Mouse (Mus musculus): ENCODE results near the gene Prkag1. TPM values are rescaled to one million over a fixed set of nuclear protein-coding genes. Genes with fewer than 3 reads are reported as not detected.
"Not testable (repeated sequence)": the region's sequence is repeated elsewhere in the genome, so short reads cannot be mapped to it uniquely, and the experiment has no call there.

Gene Prkag1
- total RNA-seq, 2 experiments from 2014 or later = 61.2 to 87.4 TPM

DNA sequence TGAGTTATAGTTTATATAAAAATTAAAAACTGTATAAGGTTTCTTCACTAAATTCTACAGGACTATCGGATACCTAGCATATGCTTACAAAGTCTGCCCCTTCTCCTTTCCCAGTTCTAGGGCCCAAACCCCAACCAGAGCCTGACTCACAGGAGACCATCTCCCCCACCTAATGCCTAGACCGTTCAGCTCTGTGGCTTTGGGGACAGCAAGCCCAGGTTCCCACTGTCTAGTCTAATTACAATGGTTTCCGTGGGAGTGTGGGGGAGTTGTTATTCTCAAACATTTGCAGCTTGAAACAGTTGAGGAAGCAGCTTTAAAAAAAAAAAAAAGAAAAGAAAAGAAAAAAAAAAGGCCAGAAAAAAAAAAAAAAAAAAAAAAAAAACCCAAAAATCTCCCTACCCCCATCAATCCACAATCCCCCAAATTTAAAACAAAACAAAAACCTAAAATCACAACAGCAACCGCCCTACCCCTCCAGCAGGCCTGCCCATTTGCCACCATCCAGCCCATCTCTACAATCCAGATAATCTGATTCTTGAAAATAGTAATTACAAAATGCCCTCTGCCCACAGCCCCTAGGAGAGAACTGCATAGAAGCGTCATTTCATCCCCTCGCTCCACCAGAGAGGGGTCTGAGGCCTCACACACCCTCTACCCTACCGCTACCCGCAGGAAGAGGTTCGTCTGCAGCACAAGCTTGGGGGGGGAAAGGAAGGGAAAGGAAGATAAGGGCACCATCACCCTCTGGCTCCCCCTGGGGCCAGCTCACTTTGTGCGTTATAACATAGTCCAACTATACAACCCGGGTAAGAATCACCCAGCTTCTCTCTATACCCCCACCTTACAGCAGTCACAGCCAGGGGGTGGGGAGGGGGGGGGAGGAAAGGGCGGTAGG lies 1.1 kb upstream of the Prkag1 start:
- ATAC-seq (replicated peaks; ENCODE audit: low FRiP score, poor library complexity, severe bottlenecking) = no peak

DNA sequence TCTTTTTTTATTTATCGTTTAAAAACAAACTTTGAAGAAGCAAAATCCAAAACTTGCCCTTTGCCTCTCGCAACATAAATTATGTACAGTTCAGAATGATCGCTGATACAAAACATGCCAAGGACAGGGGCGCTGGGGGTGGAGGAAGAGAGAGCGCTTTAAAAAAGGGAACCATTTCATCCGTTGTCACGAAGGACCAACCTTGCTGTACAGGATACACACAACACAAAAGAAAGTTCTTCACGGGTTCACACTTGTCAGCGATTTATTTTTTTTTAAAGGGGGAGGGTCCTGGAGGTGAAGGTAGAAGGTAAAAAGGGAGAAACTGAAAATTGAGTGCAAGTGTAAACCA lies 339 bp upstream of the Prkag1 start:
- peak; percentile 7; the same call in 1 of the 2 replicates for ATAC-seq (replicated peaks; ENCODE audit: low FRiP score, poor library complexity, severe bottlenecking)

DNA sequence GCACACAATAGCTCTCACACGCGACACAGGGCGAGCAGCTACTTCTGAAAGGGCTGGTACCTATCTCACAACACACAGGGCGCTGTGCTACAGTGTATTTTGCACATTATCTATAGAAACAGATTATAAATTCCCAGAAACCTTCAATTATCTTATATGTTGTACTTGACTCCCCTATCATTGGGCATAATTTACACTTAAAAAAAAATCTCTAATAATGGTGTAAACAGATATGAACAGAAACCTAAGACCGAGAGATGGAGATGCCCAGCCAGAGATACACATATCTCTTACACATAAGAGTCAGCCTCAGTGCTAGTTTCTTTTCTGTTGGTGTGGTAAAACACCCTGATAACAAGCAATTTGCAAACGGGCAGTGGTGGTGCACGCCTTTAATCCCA lies 3.7 kb downstream of the Prkag1 start:
- ATAC-seq (replicated peaks; ENCODE audit: low FRiP score, poor library complexity, severe bottlenecking) = peak; percentile 28

- no peak for ATAC-seq (replicated peaks; ENCODE audit: low FRiP score, poor library complexity, severe bottlenecking)
Measured at GRCm38 (mm10) chr15:98823434-98823833, 7.9 kb downstream of the Prkag1 start.

- ATAC-seq (replicated peaks; ENCODE audit: low FRiP score, poor library complexity, severe bottlenecking) = no peak
Measured at GRCm38 (mm10) chr15:98822147-98822546, 9.2 kb downstream of the Prkag1 start.

DNA sequence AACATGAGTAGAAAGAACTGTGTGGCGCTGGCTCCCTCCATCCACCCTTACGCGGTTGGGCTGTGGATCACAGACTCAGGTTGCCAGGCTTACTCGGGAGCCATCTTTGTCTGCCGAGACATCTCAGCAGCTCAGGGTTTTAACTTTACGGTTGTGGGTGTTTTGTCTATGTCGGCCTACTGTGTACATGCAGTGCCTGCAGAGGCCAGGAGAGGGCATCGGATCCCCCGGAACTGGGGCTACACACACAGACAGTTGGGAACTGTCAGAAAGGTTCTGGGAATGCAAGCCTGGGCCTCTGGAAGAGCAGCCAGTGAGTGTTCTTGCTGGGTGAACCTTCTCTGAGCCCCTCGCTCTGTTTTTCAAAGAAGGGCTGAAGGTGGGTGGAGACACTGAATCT lies 9.9 kb downstream of the Prkag1 start:
- peak; percentile 80 for ATAC-seq (replicated peaks; ENCODE audit: low FRiP score, poor library complexity, severe bottlenecking)

GRCm38 (mm10) chr15:98820937-98821336 lies 10.4 kb downstream of the Prkag1 start:
- no peak for ATAC-seq (replicated peaks; ENCODE audit: low FRiP score, poor library complexity, severe bottlenecking)

DNA sequence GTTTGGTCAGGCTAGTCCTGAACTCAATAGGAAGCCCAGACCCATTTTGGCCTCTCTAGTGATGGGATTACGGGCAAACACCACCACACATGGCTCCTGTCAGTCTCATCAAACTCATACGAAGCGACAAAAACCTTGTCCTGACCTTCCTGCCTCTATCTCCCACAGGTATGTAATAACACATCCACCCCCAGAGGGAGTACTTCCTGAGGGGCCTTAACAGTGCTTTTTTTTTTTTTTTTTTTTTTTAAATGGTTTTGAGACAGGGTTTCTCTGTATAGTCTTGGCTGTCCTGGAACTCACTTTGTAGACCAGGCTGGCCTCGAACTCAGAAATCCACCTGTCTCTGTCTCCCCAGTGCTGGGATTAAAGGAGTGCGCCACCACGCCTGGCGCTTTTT lies 13.2 kb downstream of the Prkag1 start:
- no peak for ATAC-seq (replicated peaks; ENCODE audit: low FRiP score, poor library complexity, severe bottlenecking)

DNA sequence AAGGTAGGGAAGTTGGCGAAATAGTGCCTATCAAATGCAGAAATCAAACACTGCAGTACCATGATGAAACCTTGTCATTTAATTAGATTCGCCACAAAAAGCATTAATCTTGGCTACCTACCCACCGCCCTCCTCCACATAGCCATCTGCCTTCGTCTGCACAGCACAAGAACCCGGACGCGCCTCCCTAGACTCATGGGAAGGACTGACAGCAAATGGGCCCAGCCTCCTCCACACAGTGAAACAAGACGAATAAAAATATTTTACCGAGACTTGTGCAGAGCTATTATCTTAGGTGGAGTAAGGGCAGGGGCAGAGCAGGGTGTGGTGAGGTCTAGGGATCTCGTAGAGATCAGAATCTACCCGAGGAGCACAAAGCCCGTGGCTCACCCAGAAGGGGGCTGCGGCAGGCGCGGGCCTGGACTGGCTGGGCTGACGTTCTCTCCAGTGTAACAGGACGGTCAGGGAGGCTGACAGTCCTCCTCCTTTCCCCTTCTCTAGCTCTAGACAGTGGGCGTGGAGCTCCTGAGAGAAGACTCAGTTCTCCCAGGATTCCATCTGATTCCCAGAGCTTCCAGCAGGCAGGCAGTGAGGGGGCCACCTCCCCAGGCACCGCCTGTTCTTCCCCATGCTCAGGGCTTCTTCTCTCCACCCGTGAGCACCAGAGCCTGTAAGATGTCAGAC lies 18.4 kb downstream of the Prkag1 start:
- ATAC-seq (replicated peaks; ENCODE audit: low FRiP score, poor library complexity, severe bottlenecking) = no peak

DNA sequence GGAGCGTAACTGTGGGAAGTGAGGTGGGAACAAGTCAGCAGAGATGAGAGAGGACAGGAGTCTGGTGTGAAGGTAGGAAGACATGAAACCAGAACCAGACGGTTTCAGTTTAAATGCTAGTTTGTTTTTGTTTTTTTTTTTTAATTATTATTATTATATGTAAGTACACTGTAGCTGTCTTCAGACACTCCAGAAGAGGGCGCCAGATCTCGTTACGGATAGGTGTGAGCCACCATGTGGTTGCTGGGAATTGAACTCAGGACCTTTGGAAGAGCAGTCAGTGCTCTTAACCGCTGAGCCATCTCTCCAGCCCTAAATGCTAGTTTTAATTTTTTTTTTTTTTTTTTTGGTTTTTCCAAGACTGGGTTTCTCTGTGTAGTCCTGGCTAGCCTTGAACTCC lies 21.1 kb downstream of the Prkag1 start:
- not testable (repeated sequence) for ATAC-seq (replicated peaks; ENCODE audit: low FRiP score, poor library complexity, severe bottlenecking)

DNA sequence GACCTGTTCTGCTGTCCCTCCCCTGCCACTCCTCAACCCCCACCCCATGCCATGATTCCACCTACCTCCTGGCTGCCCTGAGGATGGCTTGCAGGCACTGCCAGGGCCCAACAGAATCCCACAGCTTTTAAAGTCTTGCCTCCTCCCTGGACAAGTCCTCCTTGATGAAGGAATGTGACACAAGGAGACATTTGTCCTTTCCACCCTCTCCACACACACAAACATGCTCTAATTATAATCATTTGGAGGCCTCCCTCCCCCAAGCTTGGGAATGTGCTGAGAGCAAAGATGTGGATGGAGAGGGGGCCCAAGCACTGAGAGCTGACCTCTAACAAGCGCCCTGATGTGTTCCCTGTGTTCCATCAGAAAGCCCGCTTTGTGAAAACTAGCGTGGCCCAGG lies 21.9 kb downstream of the Prkag1 start, which contains the start of gene Ddn:
TSS of gene Ddn (minus strand) at position 101 of the 400 bp plus-strand sequence.
- no peak for ATAC-seq (replicated peaks; ENCODE audit: low FRiP score, poor library complexity, severe bottlenecking)

- no peak for ATAC-seq (replicated peaks; ENCODE audit: low FRiP score, poor library complexity, severe bottlenecking)
Measured at GRCm38 (mm10) chr15:98808651-98809134, 22.6 kb downstream of the Prkag1 start.

DNA sequence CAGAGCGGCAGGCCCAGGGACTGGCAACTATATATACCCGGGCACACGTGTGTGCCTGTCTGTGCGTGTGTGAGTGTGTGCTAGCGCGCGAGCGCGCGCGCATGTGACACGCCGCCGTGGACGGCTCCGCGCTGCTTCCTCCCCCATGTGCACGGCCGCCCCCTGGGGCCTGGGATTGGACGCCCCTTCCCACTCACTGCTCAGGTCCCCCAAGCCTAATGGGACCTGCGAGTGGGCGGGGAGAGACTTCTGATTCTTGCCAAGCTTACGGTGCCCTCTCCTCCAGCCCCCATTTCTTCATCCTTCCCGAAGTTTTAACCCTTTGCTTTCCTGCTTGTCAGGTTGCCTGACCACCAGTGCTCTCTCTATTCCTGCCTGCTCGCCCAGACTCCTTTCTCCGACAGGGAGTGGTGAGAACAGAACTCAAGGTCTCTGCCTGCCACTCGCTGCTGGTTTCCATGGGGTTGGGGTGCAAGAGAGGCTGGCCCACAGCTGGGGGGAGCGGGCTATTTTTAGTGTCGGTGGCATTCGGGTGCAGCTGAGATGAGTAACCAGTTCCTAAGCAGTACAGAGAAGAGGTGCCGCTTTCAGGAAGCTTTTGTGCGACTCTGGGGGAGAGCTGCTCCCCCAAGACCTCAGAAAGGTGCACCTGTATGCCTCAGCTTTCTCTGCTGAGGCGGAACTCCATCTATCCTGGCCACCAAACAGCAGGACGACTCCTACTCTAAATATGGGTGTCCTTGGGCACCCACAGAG lies 23.2 kb downstream of the Prkag1 start:
- no peak for ATAC-seq (replicated peaks; ENCODE audit: low FRiP score, poor library complexity, severe bottlenecking)

DNA sequence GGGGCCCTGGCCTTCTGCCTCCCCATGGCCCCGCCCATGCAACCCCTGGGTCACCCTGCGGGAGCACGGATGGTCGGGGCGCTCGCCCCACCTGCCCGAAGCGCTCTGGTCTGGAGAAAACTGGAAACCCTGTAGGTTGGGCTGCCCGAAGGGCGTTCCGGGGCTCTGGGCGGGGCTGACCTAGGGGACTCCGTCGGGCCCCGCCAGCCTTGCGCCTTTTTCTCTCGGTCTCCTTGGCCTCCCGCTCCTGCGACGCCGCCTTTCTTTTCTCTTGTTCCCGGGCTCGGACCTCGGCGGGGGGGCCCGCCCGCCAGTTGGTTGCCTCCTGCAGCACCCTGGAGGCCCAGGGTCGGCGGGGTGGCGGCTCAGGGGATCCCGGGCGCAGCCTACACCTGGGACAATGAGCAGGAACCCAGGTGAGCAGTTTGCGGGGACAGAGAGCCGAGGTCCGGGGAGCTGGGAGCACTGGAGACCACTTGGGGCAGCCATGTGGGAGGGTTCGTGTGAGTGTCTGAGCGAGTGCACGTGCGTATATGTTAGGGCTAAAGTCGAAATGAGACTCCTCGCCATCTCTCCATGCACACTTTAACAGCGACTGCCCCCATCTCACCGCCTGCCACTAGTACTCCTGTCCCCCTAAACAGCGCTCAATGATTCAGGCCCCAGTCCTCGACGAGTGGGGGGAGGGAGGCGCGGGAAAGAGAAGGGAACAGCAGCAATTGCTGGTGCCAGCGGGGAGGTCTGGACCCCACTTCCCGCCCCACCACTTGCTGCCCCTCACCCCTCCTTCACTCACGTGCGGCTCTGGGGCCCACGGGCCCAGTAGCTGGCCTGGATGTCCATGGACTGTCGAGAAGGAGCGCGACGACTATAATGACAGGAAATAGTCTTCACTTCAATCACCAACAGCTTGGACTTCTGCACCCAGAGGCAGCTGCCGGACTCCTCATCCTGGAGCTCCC lies 24.2 kb downstream of the Prkag1 start:
- ATAC-seq (replicated peaks; ENCODE audit: low FRiP score, poor library complexity, severe bottlenecking) = no peak

DNA sequence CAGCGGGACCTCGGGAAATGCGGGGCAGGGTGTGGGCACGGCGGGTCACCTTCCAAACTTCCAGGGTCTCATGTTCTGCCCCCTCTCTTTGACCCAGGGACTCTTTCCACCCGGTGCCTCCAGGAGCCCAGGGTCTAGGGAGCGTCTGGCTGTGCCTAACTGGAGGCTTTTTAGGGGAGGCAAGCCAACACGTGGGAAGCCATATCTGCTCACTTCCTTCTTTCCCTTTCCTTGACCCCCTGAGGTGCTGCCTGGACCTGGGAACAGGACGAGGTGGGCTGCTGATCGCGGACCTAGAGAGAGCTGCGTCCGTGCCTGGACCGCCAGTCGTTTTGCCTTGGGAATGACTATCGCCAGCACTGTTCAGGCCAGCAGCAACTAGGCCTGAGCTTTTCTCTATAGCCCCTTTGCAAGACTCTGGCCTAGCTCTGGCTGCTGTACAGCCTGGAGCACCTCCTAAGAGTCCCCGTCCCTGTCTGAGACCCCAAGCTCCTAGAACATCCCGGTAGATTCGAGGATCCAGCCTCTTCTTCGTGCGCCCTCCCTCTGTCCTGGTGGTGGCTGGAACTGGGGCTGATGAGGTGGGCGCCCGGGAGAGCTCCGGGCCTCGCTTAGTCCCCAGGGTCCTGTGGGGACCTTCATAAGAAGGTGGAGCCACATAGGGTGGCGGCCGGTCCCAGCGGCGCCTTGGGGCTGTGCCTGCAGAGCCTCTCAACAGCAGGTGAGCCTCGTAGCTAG lies 25.1 kb downstream of the Prkag1 start:
- no peak for ATAC-seq (replicated peaks; ENCODE audit: low FRiP score, poor library complexity, severe bottlenecking)

DNA sequence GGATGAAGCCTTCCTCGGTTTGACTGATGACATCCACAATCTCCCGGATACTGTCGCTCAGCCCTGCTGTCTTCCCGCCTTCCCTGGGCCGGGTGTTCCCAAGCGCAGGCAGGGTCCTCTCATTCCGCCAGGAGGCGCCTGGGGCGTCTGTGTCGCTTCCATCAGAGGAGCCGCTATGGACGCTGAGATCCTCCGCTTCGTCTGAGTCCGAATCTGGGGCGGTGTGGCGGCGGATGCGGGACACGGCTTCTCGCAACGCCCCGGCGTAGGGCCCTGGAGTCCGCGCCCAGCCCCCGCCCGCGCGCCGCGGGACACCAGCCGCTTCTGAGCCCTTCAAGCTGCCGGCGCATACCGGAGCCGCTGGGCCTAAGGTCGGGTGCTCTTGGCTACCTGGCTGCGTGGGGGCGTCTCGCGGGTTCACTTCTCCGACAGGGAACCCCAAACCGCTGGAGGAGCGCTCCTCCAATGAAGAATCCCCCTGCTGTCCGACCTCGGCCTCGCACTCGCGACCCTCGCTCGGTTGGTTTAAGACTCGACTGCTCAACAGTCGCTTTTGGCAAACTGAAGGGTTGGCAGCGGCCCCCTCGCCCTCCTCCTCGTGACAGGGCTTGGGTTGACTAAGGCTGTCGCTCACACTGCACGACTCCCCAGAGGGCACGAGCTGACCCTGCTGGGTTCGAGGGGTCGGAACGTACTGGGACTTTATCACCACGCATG lies 25.8 kb downstream of the Prkag1 start:
- ATAC-seq (replicated peaks; ENCODE audit: low FRiP score, poor library complexity, severe bottlenecking) = no peak

DNA sequence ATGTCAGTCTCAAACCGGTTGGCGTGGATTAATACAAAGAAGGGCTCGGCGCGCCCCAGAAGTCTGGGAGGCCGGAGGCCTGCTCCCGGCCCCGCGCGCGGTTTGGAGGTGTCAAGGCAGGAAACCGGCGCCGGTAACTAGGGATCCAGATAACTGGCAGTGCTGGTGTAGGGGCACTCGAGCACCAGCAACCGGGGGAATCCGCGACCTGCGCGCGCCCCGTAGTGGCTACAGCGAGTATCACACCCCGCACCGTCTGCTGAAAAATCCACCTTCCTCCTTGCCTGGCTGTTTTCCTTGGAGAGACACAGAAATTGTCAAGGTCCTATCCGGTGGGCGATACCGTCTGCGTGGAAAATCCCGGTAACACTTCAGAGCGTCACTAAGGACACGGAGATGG lies 27.3 kb downstream of the Prkag1 start:
- ATAC-seq (replicated peaks; ENCODE audit: low FRiP score, poor library complexity, severe bottlenecking) = peak; percentile 56; the same call in 1 of the 2 replicates

GRCm38 (mm10) chr15:98802926-98803325 lies 28.4 kb downstream of the Prkag1 start:
- no peak for ATAC-seq (replicated peaks; ENCODE audit: low FRiP score, poor library complexity, severe bottlenecking)
